Mouse (Mus musculus) lung, adult 18-20 months (tissue): Measurements from ENCODE around the gene Olfr1323.

Experiments
- DNase-seq, 2 experiments: peaks; one replicate each; pipeline ENCODE4 v3.0.0; 2022; ENCODE audit warnings: mixed read lengths in 2 of 2

Olfr1323 gene

GRCm38 (mm10) chrX:50019259-50019658 is at the start of gene Olfr1323:
TSS of gene Olfr1323 (minus strand) at chrX:50019359.
- DNase-seq, result no peak

GRCm38 (mm10) chrX:50012242-50012641 is 6.9 kb downstream of the Olfr1323 start:
- DNase-seq, result no peak
